Mouse (Mus musculus) G1E (cell line): Measurements from ENCODE around the gene Sgtb. TPM values are rescaled to one million over a fixed set of nuclear protein-coding genes. Genes with fewer than 3 reads are reported as not detected.

Source experiments
- ATAC-seq: 2 replicates; pipeline ENCODE4 v1.8.0; 2016; ENCODE audit warnings: mild to moderate bottlenecking; ENCODE audit not compliant: insufficient number of reproducible peaks, poor library complexity, low FRiP score, severe bottlenecking; ENCODE audit errors: extremely low read depth
- DNase-seq: peaks from one replicate; pipeline ENCODE4 v3.0.0; 2012; ENCODE audit warnings: low spot score
- H3K27me3 ChIP-seq: 2 replicates; pipeline ENCODE4 v1.6.1; 2012; ENCODE audit warnings: mild to moderate bottlenecking, low read length, inconsistent platforms; ENCODE audit not compliant: insufficient read depth
- H3K36me3 ChIP-seq: replicated peaks from 2 replicates; pipeline ENCODE3; 2012; ENCODE audit warnings: mild to moderate bottlenecking, inconsistent platforms
- H3K4me1 ChIP-seq: 2 replicates; pipeline ENCODE4 v1.6.1; 2012; ENCODE audit warnings: low read depth, low read length, inconsistent platforms, mixed read lengths; ENCODE audit not compliant: insufficient read depth
- H3K4me3 ChIP-seq: 2 replicates; pipeline ENCODE4 v1.5.1; 2012; ENCODE audit warnings: low read depth, mild to moderate bottlenecking, inconsistent platforms, low read length, moderate library complexity, mixed read lengths
- H3K9me3 ChIP-seq: replicated peaks from 2 replicates; pipeline ENCODE4 v1.6.1; 2012; ENCODE audit warnings: inconsistent platforms
- CTCF ChIP-seq: IDR thresholded peaks from 2 replicates; pipeline ENCODE4 v1.5.1; 2012; ENCODE audit warnings: low read depth, low read length, inconsistent platforms, mixed read lengths
- GATA1 ChIP-seq: IDR thresholded peaks from 2 replicates; pipeline ENCODE4 v1.6.1; 2012; ENCODE audit warnings: borderline replicate concordance, low read length, inconsistent platforms, mixed read lengths
- GATA2 ChIP-seq: IDR thresholded peaks from 2 replicates; pipeline ENCODE4 v1.6.1; 2012; ENCODE audit warnings: low read depth, low read length, inconsistent platforms, borderline replicate concordance
- POLR2AphosphoS5 ChIP-seq: IDR thresholded peaks from 2 replicates; pipeline ENCODE4 v1.6.1; 2012; ENCODE audit warnings: low read depth, low read length, inconsistent platforms; ENCODE audit not compliant: insufficient replicate concordance
- TAL1 ChIP-seq: conservative IDR thresholded peaks from 2 replicates; pipeline ENCODE4 v1.6.1; 2012; ENCODE audit warnings: low read depth, low read length, inconsistent platforms, mixed read lengths
- polyA plus RNA-seq: library from polyadenylated mRNA; stranded (reverse); fragments of >175 nt; gene quantifications from 2 replicates; pipeline ENCODE4 v1.2.3, GENCODE M21; 2012
- total RNA-seq, 2 experiments: library from RNA; stranded (forward) in 1 of 2; stranded (reverse) in 1 of 2; fragments of 200-1000 nt in 1 of 2; fragments of >200 nt in 1 of 2; fragmentation: Nextera tagmentation in 1 of 2; gene quantifications; 2 replicates each; pipeline ENCODE4 v1.2.3; 2014 to 2017

Sgtb gene
- total and polyA plus RNA-seq, 3 experiments, result 0.15 to 0.23 (median 0.16) TPM

- no peak overlapping the region for H3K4me3 ChIP-seq
- peaks cover 32% of the 10 kb centered on the region for H3K27me3 ChIP-seq
- TF ChIP-seq TAL1, result no peak
- H3K9me3 ChIP-seq, result no peaks in the 10 kb centered on the region
- DNase-seq, result no peak
- H3K36me3 ChIP-seq, result no peaks in the 10 kb centered on the region
- no peak for ATAC-seq
- H3K4me1 ChIP-seq, result peaks cover 7% of the 10 kb centered on the region
Observed at GRCm38 (mm10) chr13:104114827-104115226, 5.3 kb downstream of the Sgtb start.

GRCm38 (mm10) chr13:104122078-104122840 lies 12.7 kb downstream of the Sgtb start:
- Histone ChIP-seq H3K4me1 (no peaks in the 10 kb centered on the region), H3K4me3 (no peak overlapping the region), H3K9me3 (no peaks in the 10 kb centered on the region), H3K36me3 (no peaks in the 10 kb centered on the region), H3K27me3 (peaks cover 14% of the 10 kb centered on the region)
- DNase-seq (no peak), ATAC-seq (no peak)
- TF ChIP-seq GATA1 (no peak), GATA2 (no peak), POLR2AphosphoS5 (no peak), TAL1 (no peak), CTCF (no peak)

GRCm38 (mm10) chr13:104123662-104124381 lies 14.3 kb downstream of the Sgtb start:
- TF ChIP-seq GATA2, result no peak
- no peak for TF ChIP-seq TAL1
- TF ChIP-seq GATA1, result no peak
- no peak for TF ChIP-seq POLR2AphosphoS5
- no peak for TF ChIP-seq CTCF
- H3K27me3 ChIP-seq, result peaks cover 19% of the 10 kb centered on the region
- no peaks in the 10 kb centered on the region for H3K36me3 ChIP-seq
- ATAC-seq (no peak), DNase-seq (no peak)
- no peaks in the 10 kb centered on the region for H3K9me3 ChIP-seq
- H3K4me3 ChIP-seq, result no peak overlapping the region
- no peaks in the 10 kb centered on the region for H3K4me1 ChIP-seq

GRCm38 (mm10) chr13:104132561-104132960 lies 23.0 kb downstream of the Sgtb start:
- H3K4me1 ChIP-seq, result no peaks in the 10 kb centered on the region; the same call in 1 of the 2 replicates
- H3K4me3 ChIP-seq, result no peak overlapping the region
- H3K9me3 ChIP-seq, result no peaks in the 10 kb centered on the region
- ATAC-seq, result no peak
- H3K27me3 ChIP-seq, result peaks cover 18% of the 10 kb centered on the region
- no peak for TF ChIP-seq CTCF
- TF ChIP-seq POLR2AphosphoS5, result no peak
- no peak for TF ChIP-seq GATA1
- no peak for TF ChIP-seq TAL1
- TF ChIP-seq GATA2, result no peak
- H3K36me3 ChIP-seq, result no peaks in the 10 kb centered on the region
- no peak for DNase-seq

GRCm38 (mm10) chr13:104134510-104135085 lies 25.1 kb downstream of the Sgtb start:
- Histone ChIP-seq H3K36me3 (peaks cover 1% of the 10 kb centered on the region), H3K4me1 (peaks cover 2% of the 10 kb centered on the region), H3K9me3 (no peaks in the 10 kb centered on the region), H3K27me3 (peaks cover 12% of the 10 kb centered on the region), H3K4me3 (no peak overlapping the region)
- no peak for ATAC-seq
- TF ChIP-seq TAL1 (no peak), POLR2AphosphoS5 (no peak), GATA2 (no peak), GATA1 (no peak), CTCF (no peak)
- DNase-seq, result no peak

GRCm38 (mm10) chr13:104139369-104140209 lies 30.0 kb downstream of the Sgtb start:
- TF ChIP-seq CTCF (peak; percentile 78), POLR2AphosphoS5 (no peak)
- Histone ChIP-seq H3K27me3 (no peaks in the 10 kb centered on the region), H3K4me3 (no peak overlapping the region), H3K4me1 (peaks cover 5% of the 10 kb centered on the region), H3K36me3 (peaks cover 37% of the 10 kb centered on the region), H3K9me3 (no peaks in the 10 kb centered on the region)
- ATAC-seq, result peak; percentile 54; the same call in 1 of the 2 replicates
- DNase-seq, result peak; percentile 29
